Mouse (Mus musculus): Measurements from ENCODE around the gene Hamp.

- TF ChIP-seq POLR2AphosphoS2 (IDR thresholded peaks at IDR 0.05; ENCODE audit: insufficient read length, low read depth) (no peak), POLR2A (IDR thresholded peaks at IDR 0.05; ENCODE audit: insufficient read length, low read depth) (no peak), TCF12 (IDR thresholded peaks at IDR 0.05; ENCODE audit: insufficient read depth, poor library complexity, severe bottlenecking) (no peak), MYOG (IDR thresholded peaks at IDR 0.05; ENCODE audit: control insufficient read depth in 1 of 3, insufficient read depth in 1 of 3, insufficient read length in 2 of 3, low read depth in 2 of 3) (no peak), MAX (IDR thresholded peaks at IDR 0.05; ENCODE audit: low read depth) (no peak), USF1 (IDR thresholded peaks at IDR 0.05; ENCODE audit: low read depth) (no peak)
Observed at GRCm38 (mm10) chr7:30924071-30924470, 19.8 kb downstream of the Hamp start.

Data from myocyte (in vitro differentiated cells).